Mouse (Mus musculus) kidney, embryonic 15.5 days (tissue): ENCODE measurements around the gene Gm28510. TPM values are rescaled to one million over a fixed set of nuclear protein-coding genes. Genes with fewer than 3 reads are reported as not detected.
"Not testable (repeated sequence)": the region's sequence is repeated elsewhere in the genome, so short reads cannot be mapped to it uniquely, and the experiment has no call there.

Experiments used
- ATAC-seq: fragments of 200-750 bp; cut with Nextera tagmentation; replicated peaks from 2 replicates; pipeline ENCODE4 v1.8.0; 2017; ENCODE audit warnings: moderate TSS enrichment; ENCODE audit not compliant: low FRiP score
- H3K27ac ChIP-seq: fragments of 300-500 bp; sonication (generic); 2 replicates; pipeline ENCODE4 v1.5.1; 2015; ENCODE audit warnings: mild to moderate bottlenecking, inconsistent platforms
- H3K27me3 ChIP-seq: fragments of 300-500 bp; sonication (generic); 2 replicates; pipeline ENCODE4 v1.6.1; 2015; ENCODE audit warnings: inconsistent platforms
- H3K36me3 ChIP-seq: fragments of 300-500 bp; sonication (generic); 2 replicates; pipeline ENCODE4 v1.6.1; 2015; ENCODE audit warnings: inconsistent platforms
- H3K4me1 ChIP-seq: fragments of 300-500 bp; sonication (generic); 2 replicates; pipeline ENCODE4 v1.6.1; 2015; ENCODE audit warnings: inconsistent platforms
- H3K4me2 ChIP-seq: fragments of 300-500 bp; sonication (generic); 2 replicates; pipeline ENCODE4 v1.6.1; 2015; ENCODE audit warnings: moderate library complexity, mild to moderate bottlenecking, inconsistent platforms
- H3K4me3 ChIP-seq: fragments of 300-500 bp; sonication (generic); replicated peaks from 2 replicates; pipeline ENCODE4 v1.5.1; 2015; ENCODE audit warnings: mild to moderate bottlenecking, inconsistent platforms
- H3K9ac ChIP-seq: fragments of 300-500 bp; sonication (generic); 2 replicates; pipeline ENCODE4 v1.6.1; 2015; ENCODE audit warnings: mild to moderate bottlenecking, inconsistent platforms
- H3K9me3 ChIP-seq: fragments of 300-500 bp; sonication (generic); replicated peaks from 2 replicates; pipeline ENCODE4 v1.6.1; 2016; ENCODE audit warnings: inconsistent platforms
- WGBS: fragments of 180-500 bp; shearing (Covaris S2); methylation state at CpG from one replicate; pipeline ENCODE4 v1.1.7; 2015; ENCODE audit warnings: mixed read lengths; 5-methylcytosine and 5-hydroxymethylcytosine counted together
- polyA plus RNA-seq: library from polyadenylated mRNA; unstranded; fragments of >200 nt; fragmentation: Nextera tagmentation; extraction: Ambion mirVana; gene quantifications from 2 replicates; pipeline ENCODE4 v1.2.1, GENCODE M21; 2015

Gm28510 gene
- not detected in 2 replicates for polyA plus RNA-seq

GRCm38 (mm10) chrY:10412437-10412836 lies at the start of gene Gm28510:
Gm28510 (plus strand) TSS chrY:10412737.
- not testable (repeated sequence) for H3K27ac ChIP-seq, H3K4me2 ChIP-seq, H3K4me3 ChIP-seq, H3K36me3 ChIP-seq, ATAC-seq, H3K9me3 ChIP-seq, H3K4me1 ChIP-seq, H3K9ac ChIP-seq, H3K27me3 ChIP-seq
- WGBS: no CpG with 5 or more reads among the region's 6 CpGs

Other genes starting within 250 kb of the Gm28510 start
- gene Gm20834, start 88.1 kb upstream of the Gm28510 start, polyA plus RNA-seq: not detected in 2 replicates
- gene Gm20737, start 123.3 kb downstream of the Gm28510 start, polyA plus RNA-seq: not detected in 2 replicates
- not detected in 2 replicates for gene Gm21775, start 140.7 kb downstream of the Gm28510 start, polyA plus RNA-seq
- not detected in 2 replicates for gene Gm21900, start 203.6 kb downstream of the Gm28510 start, polyA plus RNA-seq